Mouse (Mus musculus): Measurements from ENCODE around the gene Mgll.

DNA sequence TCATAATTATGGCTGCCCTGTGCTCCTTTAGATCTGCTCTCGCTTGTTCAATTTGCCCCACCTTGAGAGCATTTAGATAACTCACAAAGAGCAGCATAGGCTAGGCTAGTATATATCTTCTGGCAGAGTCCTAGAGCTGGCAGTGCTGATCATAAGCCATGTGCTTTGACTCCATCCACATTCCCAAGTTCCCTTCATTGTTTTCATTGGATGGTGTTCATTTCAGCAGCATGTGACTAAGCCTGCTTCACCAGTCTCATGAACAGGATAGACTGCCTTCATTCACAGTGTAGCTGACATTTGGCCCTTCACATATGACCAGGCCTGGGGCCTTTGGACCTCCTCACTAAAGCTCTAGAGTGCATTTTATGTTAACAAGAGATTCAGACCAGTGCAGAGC, 21.3 kb upstream of the Mgll start:
- TF ChIP-seq POLR2A (IDR thresholded peaks at IDR 0.05; ENCODE audit: low read depth, low read length) (no peak), CTCF (IDR thresholded peaks at IDR 0.05; ENCODE audit: borderline replicate concordance, insufficient read depth, low read length) (no peak)
